Mouse (Mus musculus) layer of hippocampus, adult 11-12 months (tissue): ENCODE measurements around the gene Crtc1.

Experiments
- DNase-seq: peaks from one replicate; pipeline ENCODE4 v3.0.0; 2022; ENCODE audit warnings: low spot score

The Crtc1 gene

GRCm38 (mm10) chr8:70383287-70383686, 56.1 kb downstream of the Crtc1 start:
- peak; percentile 70 for DNase-seq

GRCm38 (mm10) chr8:70380069-70380468, 59.3 kb downstream of the Crtc1 start:
- no peak for DNase-seq

- no peak for DNase-seq
Measured at GRCm38 (mm10) chr8:70377049-70377448, 62.3 kb downstream of the Crtc1 start.

GRCm38 (mm10) chr8:70376275-70376741, 63.1 kb downstream of the Crtc1 start:
- no peak for DNase-seq

GRCm38 (mm10) chr8:70375212-70375859, 64.0 kb downstream of the Crtc1 start:
- DNase-seq = no peak

GRCm38 (mm10) chr8:70374318-70374927, 65.0 kb downstream of the Crtc1 start:
- DNase-seq = peak; percentile 63

- DNase-seq = no peak
Measured at GRCm38 (mm10) chr8:70373397-70374317, 65.7 kb downstream of the Crtc1 start, which contains the start of gene Comp. Gene Comp (plus strand): TSS chr8:70373558.

- DNase-seq = no peak
Measured at GRCm38 (mm10) chr8:70371951-70372350, 67.4 kb downstream of the Crtc1 start.

- DNase-seq = no peak
Measured at GRCm38 (mm10) chr8:70370476-70370875, 68.9 kb downstream of the Crtc1 start.

GRCm38 (mm10) chr8:70366588-70366987, 72.8 kb downstream of the Crtc1 start:
- DNase-seq = no peak

GRCm38 (mm10) chr8:70364066-70364465, 75.3 kb downstream of the Crtc1 start:
- DNase-seq = no peak

GRCm38 (mm10) chr8:70361484-70362032, 77.8 kb downstream of the Crtc1 start:
- no peak for DNase-seq

GRCm38 (mm10) chr8:70360769-70361168, 78.6 kb downstream of the Crtc1 start:
- DNase-seq = no peak

GRCm38 (mm10) chr8:70359411-70359810, 80.0 kb downstream of the Crtc1 start:
- no peak for DNase-seq

GRCm38 (mm10) chr8:70356111-70356510, 83.3 kb downstream of the Crtc1 start:
- no peak for DNase-seq

GRCm38 (mm10) chr8:70354004-70354403, 85.4 kb downstream of the Crtc1 start:
- DNase-seq = no peak

- peak; percentile 99 for DNase-seq
Measured at GRCm38 (mm10) chr8:70353194-70353817, 86.1 kb downstream of the Crtc1 start, which contains the start of gene Upf1. Gene Upf1 (minus strand): TSS chr8:70353278.

- DNase-seq = no peak
Measured at GRCm38 (mm10) chr8:70352657-70353151, 86.7 kb downstream of the Crtc1 start.

GRCm38 (mm10) chr8:70352000-70352384, 87.4 kb downstream of the Crtc1 start:
- DNase-seq = no peak

- no peak for DNase-seq
Measured at GRCm38 (mm10) chr8:70351035-70351999, 88.1 kb downstream of the Crtc1 start.
